Mouse (Mus musculus): Measurements from ENCODE around the gene Gm17606. TPM values are rescaled to one million over a fixed set of nuclear protein-coding genes. Genes with fewer than 3 reads are reported as not detected.
A peak's percentile ranks its signal among the peaks of the same experiment; 100 is the strongest.

Gm17606 gene
- total RNA-seq (2014; rRNA removed) (not detected in 2 replicates), polyA plus RNA-seq (2015; fragmentation: Nextera tagmentation; extraction: Ambion mirVana) (not detected in 2 replicates)

DNA sequence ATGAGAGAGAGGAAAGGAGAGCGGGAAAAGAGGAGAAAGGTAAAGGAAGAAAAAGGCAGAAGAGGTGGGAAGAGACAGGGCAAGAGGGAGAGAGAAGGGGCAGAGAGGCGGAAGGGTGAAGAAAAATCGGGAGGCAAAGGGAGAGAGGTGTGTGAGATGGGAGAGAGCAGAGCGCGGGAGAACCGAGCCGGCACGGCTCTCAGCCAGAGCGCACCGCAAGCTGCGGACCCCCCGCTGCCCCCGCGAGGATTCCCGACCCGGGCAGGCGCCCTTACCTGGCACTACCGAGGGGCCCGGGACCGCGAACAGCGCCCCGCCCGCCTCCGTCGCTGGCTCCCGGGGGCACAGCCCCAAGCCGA lies at the start of gene Gm17606:
Gene Gm17606, plus strand, starts transcription at position 7 of the 359 bp plus-strand sequence.
- peak within 1 kb of the TSS; percentile 83 for H3K4me3 ChIP-seq (ENCODE audit: low read depth, low read length)
- no peaks in the 10 kb centered on the region for H3K27me3 ChIP-seq (ENCODE audit: insufficient read depth, low read length)
- peak within 1 kb of the TSS; percentile 84 for H3K27ac ChIP-seq (ENCODE audit: low read depth, low read length)
- H3K36me3 ChIP-seq (ENCODE audit: insufficient read depth, low read length): peaks cover 42% of the 10 kb centered on the region
- H3K9ac ChIP-seq (replicated peaks; ENCODE audit: low read length, poor library complexity, severe bottlenecking): peak within 1 kb of the TSS; percentile 91
- ATAC-seq (ENCODE audit: low FRiP score): peak; percentile 32
- peaks cover 9% of the 10 kb centered on the region; the same call in 1 of the 2 replicates for H3K4me1 ChIP-seq (ENCODE audit: insufficient read depth, low read length)
- H3K9me3 ChIP-seq (ENCODE audit: low read length): no peaks in the 10 kb centered on the region
- TF ChIP-seq CTCF (IDR thresholded peaks at IDR 0.05): no peak
- WGBS: 0% methylated on average over 4 of the region's 28 CpGs
- peak within 1 kb of the TSS; percentile 82 for H3K4me2 ChIP-seq (ENCODE audit: low read depth, low read length, poor library complexity, severe bottlenecking)
- DNase-seq (ENCODE audit: low spot score): no peak

DNA sequence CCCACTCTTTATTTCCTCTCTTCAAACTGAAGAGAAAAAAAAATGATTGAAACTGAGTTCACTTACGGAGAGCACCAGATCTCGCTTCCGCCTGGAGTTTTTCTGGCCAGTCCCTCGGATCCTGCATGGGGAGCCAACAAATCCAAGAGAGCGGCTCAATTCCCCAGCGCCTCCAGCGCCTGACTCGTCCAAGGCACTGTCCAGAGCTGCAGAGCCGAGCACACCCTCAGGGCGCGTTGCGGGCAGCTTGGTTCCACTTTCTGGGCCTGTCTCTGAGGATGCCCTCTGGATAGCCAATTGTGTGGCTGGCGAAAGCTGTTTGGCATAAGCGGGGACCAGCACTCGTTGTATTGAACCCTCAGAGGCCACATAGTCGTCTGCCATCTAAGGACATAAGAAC lies 49.7 kb upstream of the Gm17606 start:
- no peaks in the 10 kb centered on the region for H3K4me1 ChIP-seq (ENCODE audit: insufficient read depth, low read length)
- H3K9me3 ChIP-seq (ENCODE audit: low read length): no peaks in the 10 kb centered on the region
- H3K4me2 ChIP-seq (ENCODE audit: low read depth, low read length, poor library complexity, severe bottlenecking): no peak overlapping the region
- no peaks in the 10 kb centered on the region for H3K27me3 ChIP-seq (ENCODE audit: insufficient read depth, low read length)
- ATAC-seq (ENCODE audit: low FRiP score) (no peak), DNase-seq (ENCODE audit: low spot score) (no peak)
- H3K36me3 ChIP-seq (ENCODE audit: insufficient read depth, low read length): no peaks in the 10 kb centered on the region
- WGBS: 91% methylated on average over 16 of the region's 16 CpGs
- no peak overlapping the region for H3K4me3 ChIP-seq (ENCODE audit: low read depth, low read length)
- no peak overlapping the region for H3K27ac ChIP-seq (ENCODE audit: low read depth, low read length)
- no peak overlapping the region for H3K9ac ChIP-seq (replicated peaks; ENCODE audit: low read length, poor library complexity, severe bottlenecking)
- TF ChIP-seq CTCF (IDR thresholded peaks at IDR 0.05): no peak

- peak; percentile 42 for DNase-seq (ENCODE audit: low spot score)
- ATAC-seq (ENCODE audit: low FRiP score): 0 out of 2 replicates have a peak, but pooled peaks have one; percentile 41
- H3K27ac ChIP-seq (ENCODE audit: low read depth, low read length): peak overlapping the region; percentile 7; the same call in 1 of the 2 replicates
- no peak for TF ChIP-seq CTCF (IDR thresholded peaks at IDR 0.05)
- no peaks in the 10 kb centered on the region for H3K4me1 ChIP-seq (ENCODE audit: insufficient read depth, low read length)
- no peaks in the 10 kb centered on the region for H3K36me3 ChIP-seq (ENCODE audit: insufficient read depth, low read length)
- H3K4me2 ChIP-seq (ENCODE audit: low read depth, low read length, poor library complexity, severe bottlenecking): no peak overlapping the region
- H3K4me3 ChIP-seq (ENCODE audit: low read depth, low read length): no peak overlapping the region
- H3K9ac ChIP-seq (replicated peaks; ENCODE audit: low read length, poor library complexity, severe bottlenecking): no peak overlapping the region
- WGBS: 67% methylated on average over 10 of the region's 10 CpGs
- no peaks in the 10 kb centered on the region for H3K9me3 ChIP-seq (ENCODE audit: low read length)
- no peaks in the 10 kb centered on the region for H3K27me3 ChIP-seq (ENCODE audit: insufficient read depth, low read length)
Observed at GRCm38 (mm10) chr14:54592319-54592934, 48.3 kb upstream of the Gm17606 start.

- Histone ChIP-seq H3K27me3 (ENCODE audit: insufficient read depth, low read length) (no peaks in the 10 kb centered on the region), H3K36me3 (ENCODE audit: insufficient read depth, low read length) (no peaks in the 10 kb centered on the region), H3K9ac (replicated peaks; ENCODE audit: low read length, poor library complexity, severe bottlenecking) (no peak overlapping the region), H3K4me2 (ENCODE audit: low read depth, low read length, poor library complexity, severe bottlenecking) (no peak overlapping the region), H3K4me3 (ENCODE audit: low read depth, low read length) (no peak overlapping the region), H3K27ac (ENCODE audit: low read depth, low read length) (no peak overlapping the region), H3K9me3 (ENCODE audit: low read length) (no peaks in the 10 kb centered on the region), H3K4me1 (ENCODE audit: insufficient read depth, low read length) (no peaks in the 10 kb centered on the region)
- 98% methylated on average over 3 of the region's 3 CpGs for WGBS
- DNase-seq (ENCODE audit: low spot score) (no peak), ATAC-seq (ENCODE audit: low FRiP score) (no peak)
- peak; percentile 46 for TF ChIP-seq CTCF (IDR thresholded peaks at IDR 0.05)
Observed at GRCm38 (mm10) chr14:54594055-54594454, 46.7 kb upstream of the Gm17606 start.

GRCm38 (mm10) chr14:54594631-54595414 lies 45.9 kb upstream of the Gm17606 start:
- Histone ChIP-seq H3K4me2 (ENCODE audit: low read depth, low read length, poor library complexity, severe bottlenecking) (no peak overlapping the region), H3K27ac (ENCODE audit: low read depth, low read length) (no peak overlapping the region), H3K9me3 (ENCODE audit: low read length) (no peaks in the 10 kb centered on the region), H3K36me3 (ENCODE audit: insufficient read depth, low read length) (no peaks in the 10 kb centered on the region), H3K27me3 (ENCODE audit: insufficient read depth, low read length) (no peaks in the 10 kb centered on the region), H3K4me3 (ENCODE audit: low read depth, low read length) (no peak overlapping the region), H3K4me1 (ENCODE audit: insufficient read depth, low read length) (no peaks in the 10 kb centered on the region), H3K9ac (replicated peaks; ENCODE audit: low read length, poor library complexity, severe bottlenecking) (no peak overlapping the region)
- DNase-seq (ENCODE audit: low spot score): no peak
- no peak for ATAC-seq (ENCODE audit: low FRiP score)
- TF ChIP-seq CTCF (IDR thresholded peaks at IDR 0.05): 0 out of 2 replicates have a peak, but pooled peaks have one; percentile 3
- 64% methylated on average over 28 of the region's 28 CpGs for WGBS

DNA sequence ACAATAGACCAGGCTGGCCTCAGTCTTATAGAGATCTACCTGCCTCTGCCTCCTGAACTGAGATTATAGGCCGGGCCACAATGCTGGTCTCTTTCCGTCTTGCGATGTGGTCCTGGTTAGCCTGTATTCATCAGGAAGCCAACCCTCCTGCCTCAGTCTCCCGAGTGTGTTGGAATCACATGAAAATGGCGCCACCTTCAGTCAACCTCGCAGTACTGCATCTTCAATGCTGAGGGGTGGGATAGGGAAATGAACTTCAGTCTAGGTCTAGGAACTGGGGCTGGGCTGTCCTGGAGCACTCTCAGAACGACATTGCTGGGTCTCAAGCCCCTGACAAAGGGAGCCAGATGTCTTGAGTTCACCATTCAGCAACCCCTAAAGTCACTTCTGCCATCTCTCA lies 43.7 kb upstream of the Gm17606 start:
- Histone ChIP-seq H3K4me3 (ENCODE audit: low read depth, low read length) (no peak overlapping the region), H3K27me3 (ENCODE audit: insufficient read depth, low read length) (no peaks in the 10 kb centered on the region), H3K4me1 (ENCODE audit: insufficient read depth, low read length) (no peaks in the 10 kb centered on the region), H3K27ac (ENCODE audit: low read depth, low read length) (no peak overlapping the region), H3K9me3 (ENCODE audit: low read length) (no peaks in the 10 kb centered on the region), H3K36me3 (ENCODE audit: insufficient read depth, low read length) (no peaks in the 10 kb centered on the region), H3K9ac (replicated peaks; ENCODE audit: low read length, poor library complexity, severe bottlenecking) (no peak overlapping the region), H3K4me2 (ENCODE audit: low read depth, low read length, poor library complexity, severe bottlenecking) (no peak overlapping the region)
- peak; percentile 57 for TF ChIP-seq CTCF (IDR thresholded peaks at IDR 0.05)
- ATAC-seq (ENCODE audit: low FRiP score) (no peak), DNase-seq (ENCODE audit: low spot score) (no peak)
- 79% methylated on average over 7 of the region's 7 CpGs for WGBS

All from midbrain, postnatal 0 days (tissue).